Mouse (Mus musculus) heart, adult 2 months (tissue): Measurements from ENCODE around the gene Zdhhc7. TPM values are rescaled to one million over a fixed set of nuclear protein-coding genes. Genes with fewer than 3 reads are reported as not detected.

ENCODE experiments used
- DNase-seq, 2 experiments: peaks; one replicate each; pipeline ENCODE4 v3.0.0; 2021
- H3K27ac ChIP-seq: fragments of 200-600 bp; 2 replicates; pipeline ENCODE4 v1.8.1; 2022
- H3K27me3 ChIP-seq: fragments of 200-500 bp; 2 replicates; pipeline ENCODE4 v1.6.1; 2012; ENCODE audit warnings: mild to moderate bottlenecking, low read length, inconsistent platforms, mixed read lengths; ENCODE audit not compliant: control insufficient read depth, insufficient read depth
- H3K36me3 ChIP-seq: fragments of 200-500 bp; 2 replicates; pipeline ENCODE4 v1.6.1; 2012; ENCODE audit warnings: low read length, inconsistent platforms; ENCODE audit not compliant: control insufficient read depth, insufficient read depth
- H3K4me1 ChIP-seq: fragments of 200-500 bp; 2 replicates; pipeline ENCODE4 v1.6.1; 2011; ENCODE audit warnings: low read length; ENCODE audit not compliant: control insufficient read depth, insufficient read depth
- H3K4me3 ChIP-seq: fragments of 200-600 bp; 2 replicates; pipeline ENCODE4 v1.8.1; 2022
- H3K79me2 ChIP-seq: fragments of 200-500 bp; replicated peaks from 2 replicates; pipeline ENCODE4 v1.6.1; 2012; ENCODE audit warnings: mild to moderate bottlenecking, inconsistent platforms, low read length, moderate library complexity, mixed read lengths; ENCODE audit not compliant: control insufficient read depth, insufficient read depth
- H3K9ac ChIP-seq: fragments of 200-500 bp; 2 replicates; pipeline ENCODE4 v1.6.1; 2012; ENCODE audit warnings: low read depth, mild to moderate bottlenecking, control low read depth, inconsistent platforms, low read length, mixed read lengths
- CTCF ChIP-seq: fragments of 200-600 bp; IDR thresholded peaks from 2 replicates; pipeline ENCODE4 v1.8.1; 2022; ENCODE audit warnings: antibody characterized with exemption, mild to moderate bottlenecking, moderate library complexity
- EP300 ChIP-seq: fragments of 200-500 bp; IDR thresholded peaks from 2 replicates; pipeline ENCODE4 v1.6.1; 2011; ENCODE audit warnings: low read depth, low read length, control low read depth; ENCODE audit not compliant: insufficient read depth
- POLR2A ChIP-seq: fragments of 200-500 bp; IDR thresholded peaks from 2 replicates; pipeline ENCODE4 v1.6.1; 2011; ENCODE audit warnings: mild to moderate bottlenecking, low read depth, low read length, control low read depth; ENCODE audit not compliant: insufficient read depth
- WGBS: fragments of 180-500 bp; shearing (Covaris S2); methylation state at CpG from one replicate; pipeline ENCODE4 v1.1.7; 2018; 5-methylcytosine and 5-hydroxymethylcytosine counted together
- intact Hi-C: fragments of 180-260 bp; cut with DNase I; formaldehyde crosslinking; loops from one replicate; pipeline ENCODE4 v1.15.1; 2025
- polyA plus RNA-seq: library from polyadenylated mRNA; depleted of rRNA; stranded (reverse); fragments of >200 nt; gene quantifications from 2 replicates; pipeline ENCODE4 v1.2.3, GENCODE M21; 2012
- total RNA-seq, 2 experiments: library from RNA; stranded (reverse); gene quantifications; 2 replicates each; pipeline ENCODE4 v1.2.3; 2021

Gene Zdhhc7
- total and polyA plus RNA-seq, 3 experiments = 34.2 to 48.5 (median 35.4) TPM

GRCm38 (mm10) chr8:120042542-120043312 lies 58.6 kb downstream of the Zdhhc7 start:
- WGBS = 79% methylated on average over 10 of the region's 10 CpGs
- Histone ChIP-seq H3K27me3 (no peaks in the 10 kb centered on the region), H3K79me2 (no peaks in the 10 kb centered on the region), H3K9ac (no peak overlapping the region), H3K4me1 (peaks cover 16% of the 10 kb centered on the region), H3K27ac (no peak overlapping the region), H3K4me3 (no peak overlapping the region), H3K36me3 (no peaks in the 10 kb centered on the region)
- no peak for DNase-seq
- intact Hi-C loops = no loop called here
- TF ChIP-seq POLR2A (no peak), CTCF (no peak), EP300 (no peak)

DNA sequence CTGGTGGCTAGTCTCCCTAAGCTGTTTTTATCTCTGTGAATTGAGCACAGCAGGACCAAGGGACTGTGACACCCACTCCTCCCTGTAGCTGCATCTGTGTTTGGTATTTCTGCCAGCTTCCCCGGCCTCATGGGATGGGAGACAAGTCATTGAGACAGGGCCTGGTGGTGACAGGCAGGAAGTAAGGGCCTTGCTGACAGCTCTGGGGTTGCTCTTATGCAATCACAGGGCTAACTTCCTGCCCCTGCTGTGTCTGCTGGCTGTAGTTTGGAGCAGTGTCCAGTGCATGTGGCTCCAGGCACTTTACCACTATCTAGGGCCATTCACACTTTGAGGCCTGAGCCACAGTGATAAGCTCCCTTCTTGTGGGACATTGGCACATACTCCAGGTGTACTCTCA lies 60.4 kb downstream of the Zdhhc7 start:
- peak overlapping the region; percentile 47 for H3K27ac ChIP-seq
- no peaks in the 10 kb centered on the region for H3K27me3 ChIP-seq
- no peak overlapping the region for H3K4me3 ChIP-seq
- H3K4me1 ChIP-seq = peaks cover 20% of the 10 kb centered on the region
- TF ChIP-seq CTCF = 0 out of 2 replicates have a peak, but pooled peaks have one; percentile 3
- TF ChIP-seq EP300 = peak; percentile 96
- TF ChIP-seq POLR2A = peak; percentile 35; the same call in 1 of the 2 replicates
- H3K9ac ChIP-seq = no peak overlapping the region
- peak; percentile 68 to 85 for DNase-seq
- no peaks in the 10 kb centered on the region for H3K36me3 ChIP-seq
- intact Hi-C loops = no loop called here
- WGBS = 0% methylated on average over 1 of the region's 1 CpGs
- H3K79me2 ChIP-seq = no peaks in the 10 kb centered on the region

- no peaks in the 10 kb centered on the region for H3K27me3 ChIP-seq
- intact Hi-C loops = loop anchor here (5.0 kb wide), 1 partner anchor 37 kb away; no protein-coding TSS in a partner anchor
- no peak overlapping the region; the same call in 1 of the 2 replicates for H3K27ac ChIP-seq
- TF ChIP-seq EP300 (no peak), CTCF (no peak), POLR2A (no peak)
- no peak overlapping the region for H3K9ac ChIP-seq
- peaks cover 19% of the 10 kb centered on the region for H3K4me1 ChIP-seq
- no peak overlapping the region for H3K4me3 ChIP-seq
- DNase-seq = no peak
- 55% methylated on average over 11 of the region's 11 CpGs for WGBS
- H3K79me2 ChIP-seq = no peaks in the 10 kb centered on the region
- H3K36me3 ChIP-seq = no peaks in the 10 kb centered on the region; the same call in 1 of the 2 replicates
Observed at GRCm38 (mm10) chr8:120039313-120039919, 61.9 kb downstream of the Zdhhc7 start.

GRCm38 (mm10) chr8:120038741-120039140 lies 62.5 kb downstream of the Zdhhc7 start:
- H3K27ac ChIP-seq = no peak overlapping the region; the same call in 1 of the 2 replicates
- 94% methylated on average over 12 of the region's 12 CpGs for WGBS

GRCm38 (mm10) chr8:120037611-120038010 lies 63.7 kb downstream of the Zdhhc7 start:
- no peaks in the 10 kb centered on the region; the same call in 1 of the 2 replicates for H3K36me3 ChIP-seq
- DNase-seq = no peak
- WGBS = 71% methylated on average over 8 of the region's 8 CpGs
- H3K79me2 ChIP-seq = no peaks in the 10 kb centered on the region
- no peaks in the 10 kb centered on the region for H3K27me3 ChIP-seq
- H3K9ac ChIP-seq = no peak overlapping the region
- TF ChIP-seq EP300 (no peak), CTCF (no peak)
- no peak overlapping the region for H3K4me3 ChIP-seq
- intact Hi-C loops = loop anchor here (5.0 kb wide), 1 partner anchor 35 kb away; no protein-coding TSS in a partner anchor
- H3K4me1 ChIP-seq = peaks cover 20% of the 10 kb centered on the region
- H3K27ac ChIP-seq = no peak overlapping the region; the same call in 1 of the 2 replicates

More at GRCm38 (mm10) chr8:120038741-120039140, 62.5 kb downstream of the Zdhhc7 start:
- Histone ChIP-seq H3K27me3 (no peaks in the 10 kb centered on the region), H3K4me3 (no peak overlapping the region), H3K9ac (no peak overlapping the region), H3K79me2 (no peaks in the 10 kb centered on the region), H3K4me1 (peaks cover 20% of the 10 kb centered on the region), H3K36me3 (no peaks in the 10 kb centered on the region; the same call in 1 of the 2 replicates)
- DNase-seq = no peak
- intact Hi-C loops = loop anchor here (5.0 kb wide), 1 partner anchor 36 kb away; no protein-coding TSS in a partner anchor
- no peak for TF ChIP-seq CTCF
- TF ChIP-seq POLR2A = no peak
- TF ChIP-seq EP300 = no peak
